Mouse (Mus musculus): ENCODE data around the gene Erc1. TPM values are rescaled to one million over a fixed set of nuclear protein-coding genes. Genes with fewer than 3 reads are reported as not detected.

Erc1 gene
- polyA plus RNA-seq, 1 experiment = 8.4 TPM

GRCm38 (mm10) chr6:119796291-119796690 is 51.7 kb downstream of the Erc1 start:
- Histone ChIP-seq H3K4me3 (no peak overlapping the region), H3ac (ENCODE audit: control insufficient read depth, insufficient read length) (no peak overlapping the region), H3K27me3 (ENCODE audit: control insufficient read depth, insufficient read depth, insufficient read length) (no peaks in the 10 kb centered on the region), H3K36me3 (ENCODE audit: control insufficient read depth, insufficient read depth) (no peaks in the 10 kb centered on the region), H3K79me2 (ENCODE audit: control insufficient read depth, insufficient read depth) (no peaks in the 10 kb centered on the region), H3K4me2 (ENCODE audit: low read depth) (no peak overlapping the region)
- no peak for TF ChIP-seq CEBPB (IDR thresholded peaks at IDR 0.05; ENCODE audit: insufficient read depth, poor library complexity, severe bottlenecking)
- TF ChIP-seq MYOD1 (IDR thresholded peaks at IDR 0.05; ENCODE audit: control insufficient read depth in 1 of 3, insufficient read length in 2 of 3, low read depth in 2 of 3) = no peak
- TF ChIP-seq SRF (IDR thresholded peaks at IDR 0.05; ENCODE audit: control insufficient read depth, insufficient read length, low read depth) = no peak
- TF ChIP-seq TCF12 (IDR thresholded peaks at IDR 0.05; ENCODE audit: insufficient read depth, poor library complexity, severe bottlenecking) = no peak
- TF ChIP-seq MAX (IDR thresholded peaks at IDR 0.05; ENCODE audit: low read depth) = no peak
- TF ChIP-seq REST (IDR thresholded peaks at IDR 0.05; ENCODE audit: insufficient read depth, insufficient read length) = no peak
- TF ChIP-seq E2F4 (IDR thresholded peaks at IDR 0.05; ENCODE audit: insufficient read depth) = no peak
- no peak for TF ChIP-seq POLR2A (IDR thresholded peaks at IDR 0.05; ENCODE audit: insufficient read length, low read depth)
- TF ChIP-seq USF1 (IDR thresholded peaks at IDR 0.05; ENCODE audit: low read depth) = no peak
- TF ChIP-seq MYOG (IDR thresholded peaks at IDR 0.05; ENCODE audit: control insufficient read depth in 1 of 3, insufficient read depth in 1 of 3, insufficient read length in 2 of 3, low read depth in 2 of 3) = no peak
- TF ChIP-seq POLR2AphosphoS2 (IDR thresholded peaks at IDR 0.05; ENCODE audit: insufficient read length, low read depth) = no peak
- TF ChIP-seq TCF3 (IDR thresholded peaks at IDR 0.05; ENCODE audit: insufficient read length, low read depth) = no peak

- Histone ChIP-seq H3K36me3 (ENCODE audit: control insufficient read depth, insufficient read depth) (no peaks in the 10 kb centered on the region), H3K27me3 (ENCODE audit: control insufficient read depth, insufficient read depth, insufficient read length) (no peaks in the 10 kb centered on the region), H3K79me2 (ENCODE audit: control insufficient read depth, insufficient read depth) (no peaks in the 10 kb centered on the region), H3K4me2 (ENCODE audit: low read depth) (no peak overlapping the region), H3K4me3 (no peak overlapping the region), H3ac (ENCODE audit: control insufficient read depth, insufficient read length) (no peak overlapping the region)
- TF ChIP-seq E2F4 (IDR thresholded peaks at IDR 0.05; ENCODE audit: insufficient read depth) (no peak), REST (IDR thresholded peaks at IDR 0.05; ENCODE audit: insufficient read depth, insufficient read length) (no peak), POLR2AphosphoS2 (IDR thresholded peaks at IDR 0.05; ENCODE audit: insufficient read length, low read depth) (no peak), USF1 (IDR thresholded peaks at IDR 0.05; ENCODE audit: low read depth) (no peak), TCF3 (IDR thresholded peaks at IDR 0.05; ENCODE audit: insufficient read length, low read depth) (no peak), MAX (IDR thresholded peaks at IDR 0.05; ENCODE audit: low read depth) (no peak), MYOG (IDR thresholded peaks at IDR 0.05; ENCODE audit: control insufficient read depth in 1 of 3, insufficient read depth in 1 of 3, insufficient read length in 2 of 3, low read depth in 2 of 3) (no peak), TCF12 (IDR thresholded peaks at IDR 0.05; ENCODE audit: insufficient read depth, poor library complexity, severe bottlenecking) (no peak), MYOD1 (IDR thresholded peaks at IDR 0.05; ENCODE audit: control insufficient read depth in 1 of 3, insufficient read length in 2 of 3, low read depth in 2 of 3) (no peak), SRF (IDR thresholded peaks at IDR 0.05; ENCODE audit: control insufficient read depth, insufficient read length, low read depth) (no peak), POLR2A (IDR thresholded peaks at IDR 0.05; ENCODE audit: insufficient read length, low read depth) (no peak), CEBPB (IDR thresholded peaks at IDR 0.05; ENCODE audit: insufficient read depth, poor library complexity, severe bottlenecking) (no peak)
Measured at GRCm38 (mm10) chr6:119792562-119792961, 55.4 kb downstream of the Erc1 start.

GRCm38 (mm10) chr6:119782416-119782815 is 65.6 kb downstream of the Erc1 start:
- Histone ChIP-seq H3K4me3 (no peak overlapping the region), H3K36me3 (ENCODE audit: control insufficient read depth, insufficient read depth) (peaks cover 6% of the 10 kb centered on the region), H3K79me2 (ENCODE audit: control insufficient read depth, insufficient read depth) (no peaks in the 10 kb centered on the region), H3K4me2 (ENCODE audit: low read depth) (no peak overlapping the region), H3ac (ENCODE audit: control insufficient read depth, insufficient read length) (no peak overlapping the region), H3K27me3 (ENCODE audit: control insufficient read depth, insufficient read depth, insufficient read length) (no peaks in the 10 kb centered on the region)
- TF ChIP-seq USF1 (IDR thresholded peaks at IDR 0.05; ENCODE audit: low read depth) = no peak
- no peak for TF ChIP-seq MAX (IDR thresholded peaks at IDR 0.05; ENCODE audit: low read depth)
- no peak for TF ChIP-seq POLR2A (IDR thresholded peaks at IDR 0.05; ENCODE audit: insufficient read length, low read depth)
- TF ChIP-seq TCF3 (IDR thresholded peaks at IDR 0.05; ENCODE audit: insufficient read length, low read depth) = no peak
- TF ChIP-seq TCF12 (IDR thresholded peaks at IDR 0.05; ENCODE audit: insufficient read depth, poor library complexity, severe bottlenecking) = no peak
- no peak for TF ChIP-seq CEBPB (IDR thresholded peaks at IDR 0.05; ENCODE audit: insufficient read depth, poor library complexity, severe bottlenecking)
- TF ChIP-seq MYOD1 (IDR thresholded peaks at IDR 0.05; ENCODE audit: control insufficient read depth in 1 of 3, insufficient read length in 2 of 3, low read depth in 2 of 3) = no peak
- no peak for TF ChIP-seq SRF (IDR thresholded peaks at IDR 0.05; ENCODE audit: control insufficient read depth, insufficient read length, low read depth)
- no peak for TF ChIP-seq REST (IDR thresholded peaks at IDR 0.05; ENCODE audit: insufficient read depth, insufficient read length)
- no peak for TF ChIP-seq POLR2AphosphoS2 (IDR thresholded peaks at IDR 0.05; ENCODE audit: insufficient read length, low read depth)
- TF ChIP-seq E2F4 (IDR thresholded peaks at IDR 0.05; ENCODE audit: insufficient read depth) = no peak
- no peak for TF ChIP-seq MYOG (IDR thresholded peaks at IDR 0.05; ENCODE audit: control insufficient read depth in 1 of 3, insufficient read depth in 1 of 3, insufficient read length in 2 of 3, low read depth in 2 of 3)

- H3K79me2 ChIP-seq (ENCODE audit: control insufficient read depth, insufficient read depth) = no peaks in the 10 kb centered on the region
- no peak overlapping the region for H3ac ChIP-seq (ENCODE audit: control insufficient read depth, insufficient read length)
- no peak overlapping the region for H3K4me2 ChIP-seq (ENCODE audit: low read depth)
- peaks cover 6% of the 10 kb centered on the region for H3K36me3 ChIP-seq (ENCODE audit: control insufficient read depth, insufficient read depth)
- TF ChIP-seq POLR2AphosphoS2 (IDR thresholded peaks at IDR 0.05; ENCODE audit: insufficient read length, low read depth) (no peak), REST (IDR thresholded peaks at IDR 0.05; ENCODE audit: insufficient read depth, insufficient read length) (no peak), USF1 (IDR thresholded peaks at IDR 0.05; ENCODE audit: low read depth) (no peak)
- H3K27me3 ChIP-seq (ENCODE audit: control insufficient read depth, insufficient read depth, insufficient read length) = no peaks in the 10 kb centered on the region
- H3K4me3 ChIP-seq = no peak overlapping the region
Measured at GRCm38 (mm10) chr6:119781109-119781508, 66.9 kb downstream of the Erc1 start.

GRCm38 (mm10) chr6:119768778-119769177 is 79.2 kb downstream of the Erc1 start:
- Histone ChIP-seq H3K4me3 (no peak overlapping the region), H3K36me3 (ENCODE audit: control insufficient read depth, insufficient read depth) (no peaks in the 10 kb centered on the region), H3ac (ENCODE audit: control insufficient read depth, insufficient read length) (no peak overlapping the region), H3K4me2 (ENCODE audit: low read depth) (no peak overlapping the region), H3K27me3 (ENCODE audit: control insufficient read depth, insufficient read depth, insufficient read length) (no peaks in the 10 kb centered on the region), H3K79me2 (ENCODE audit: control insufficient read depth, insufficient read depth) (no peaks in the 10 kb centered on the region)
- TF ChIP-seq CEBPB (IDR thresholded peaks at IDR 0.05; ENCODE audit: insufficient read depth, poor library complexity, severe bottlenecking) (no peak), MYOD1 (IDR thresholded peaks at IDR 0.05; ENCODE audit: control insufficient read depth in 1 of 3, insufficient read length in 2 of 3, low read depth in 2 of 3) (no peak), TCF3 (IDR thresholded peaks at IDR 0.05; ENCODE audit: insufficient read length, low read depth) (no peak), USF1 (IDR thresholded peaks at IDR 0.05; ENCODE audit: low read depth) (no peak), TCF12 (IDR thresholded peaks at IDR 0.05; ENCODE audit: insufficient read depth, poor library complexity, severe bottlenecking) (no peak), SRF (IDR thresholded peaks at IDR 0.05; ENCODE audit: control insufficient read depth, insufficient read length, low read depth) (no peak), REST (IDR thresholded peaks at IDR 0.05; ENCODE audit: insufficient read depth, insufficient read length) (no peak), MAX (IDR thresholded peaks at IDR 0.05; ENCODE audit: low read depth) (no peak), POLR2A (IDR thresholded peaks at IDR 0.05; ENCODE audit: insufficient read length, low read depth) (no peak), E2F4 (IDR thresholded peaks at IDR 0.05; ENCODE audit: insufficient read depth) (no peak), POLR2AphosphoS2 (IDR thresholded peaks at IDR 0.05; ENCODE audit: insufficient read length, low read depth) (no peak), MYOG (IDR thresholded peaks at IDR 0.05; ENCODE audit: control insufficient read depth in 1 of 3, insufficient read depth in 1 of 3, insufficient read length in 2 of 3, low read depth in 2 of 3) (no peak)
